Mouse (Mus musculus) spleen, postnatal 36 days (tissue): ENCODE data around the gene Pbx4.

ENCODE experiments used
- DNase-seq, 2 experiments: peaks; one replicate each; pipeline ENCODE4 v3.0.0; 2022; ENCODE audit warnings: low spot score in 2 of 2, mixed read lengths in 1 of 2

Pbx4 gene

GRCm38 (mm10) chr8:69832298-69832853, at the start of gene Pbx4:
TSS of gene Pbx4 (plus strand) at chr8:69832491.
- DNase-seq, result peak; percentile 95

- DNase-seq, result no peak
These were observed 43.2 kb upstream of the Pbx4 start for GRCm38 (mm10) chr8:69789105-69789504.

GRCm38 (mm10) chr8:69789731-69790130, 42.6 kb upstream of the Pbx4 start:
- DNase-seq, result no peak

GRCm38 (mm10) chr8:69790364-69790763, 41.9 kb upstream of the Pbx4 start:
- DNase-seq, result no peak

GRCm38 (mm10) chr8:69790773-69791367, 41.4 kb upstream of the Pbx4 start, which contains the start of the genes Atp13a1 and Zfp866:
TSS of gene Atp13a1 (plus strand) at chr8:69791163.
TSS of gene Zfp866 (minus strand) at chr8:69791178.
- DNase-seq, result peak; percentile 90 to 92

GRCm38 (mm10) chr8:69791415-69792068, 40.7 kb upstream of the Pbx4 start:
- DNase-seq, result peak; percentile 32 to 36

- DNase-seq, result no peak
These were observed 38.6 kb upstream of the Pbx4 start for GRCm38 (mm10) chr8:69793666-69794065.

GRCm38 (mm10) chr8:69794096-69794495, 38.2 kb upstream of the Pbx4 start:
- DNase-seq, result no peak

GRCm38 (mm10) chr8:69794901-69795300, 37.4 kb upstream of the Pbx4 start:
- no peak for DNase-seq

GRCm38 (mm10) chr8:69796721-69797345, 35.5 kb upstream of the Pbx4 start:
- DNase-seq, result no peak

GRCm38 (mm10) chr8:69797661-69798060, 34.6 kb upstream of the Pbx4 start:
- DNase-seq, result no peak

GRCm38 (mm10) chr8:69799261-69799660, 33.0 kb upstream of the Pbx4 start:
- no peak for DNase-seq

GRCm38 (mm10) chr8:69799946-69800345, 32.3 kb upstream of the Pbx4 start:
- DNase-seq, result no peak

GRCm38 (mm10) chr8:69801796-69802195, 30.5 kb upstream of the Pbx4 start:
- DNase-seq, result no peak

GRCm38 (mm10) chr8:69802216-69802615, 30.1 kb upstream of the Pbx4 start:
- DNase-seq, result no peak

- no peak for DNase-seq
These were observed 28.9 kb upstream of the Pbx4 start for GRCm38 (mm10) chr8:69803366-69803765.

- no peak for DNase-seq
These were observed 27.8 kb upstream of the Pbx4 start for GRCm38 (mm10) chr8:69804537-69804936.

GRCm38 (mm10) chr8:69805086-69805485, 27.2 kb upstream of the Pbx4 start:
- DNase-seq, result no peak

GRCm38 (mm10) chr8:69805491-69805890, 26.8 kb upstream of the Pbx4 start:
- DNase-seq, result no peak

- no peak for DNase-seq
These were observed 25.1 kb upstream of the Pbx4 start for GRCm38 (mm10) chr8:69807236-69807635.

- DNase-seq, result peak; percentile 91
These were observed 24.0 kb upstream of the Pbx4 start, which contains the start of gene Gmip for GRCm38 (mm10) chr8:69808094-69808863. TSS of gene Gmip (plus strand) at chr8:69808679.
